Comparison of ENCODE assay signal across 7 mouse cellular contexts in genomic region chr2:178078166-178078717, GRCm38 (mm10). TPM values are rescaled to one million over a fixed set of nuclear protein-coding genes. Genes with fewer than 3 reads are reported as not detected.
DNase-seq lines count a peak whose midpoint lies in the region; ATAC-seq lines count a peak whose summit lies in the region.
"Not testable (repeated sequence)": the region's sequence is repeated elsewhere in the genome, so short reads cannot be mapped to it uniquely, and the experiment has no call there.

TSS of gene Zfp931 (minus strand) at chr2:178078476.

- H3K4me2 ChIP-seq in forebrain, embryonic 11.5 days (ENCODE audit: low read depth, low read length, severe bottlenecking), result peak within 1 kb of the TSS; percentile 35; the same call in 1 of the 2 replicates
- H3K4me2 ChIP-seq in heart, embryonic 12.5 days, result peak within 1 kb of the TSS; percentile 67
- H3K4me2 ChIP-seq in intestine, embryonic 16.5 days (ENCODE audit: low read depth, low read length), result peak within 1 kb of the TSS; percentile 38; the same call in 1 of the 2 replicates
- peak within 1 kb of the TSS; percentile 57 for H3K4me2 ChIP-seq in liver, embryonic 15.5 days
- peak within 1 kb of the TSS; percentile 50 for H3K4me2 ChIP-seq in midbrain, embryonic 16.5 days (ENCODE audit: low read length)

- H3K4me1 ChIP-seq in forebrain, embryonic 11.5 days (replicated peaks; ENCODE audit: control insufficient read depth, insufficient read depth, low read length); heart, embryonic 12.5 days (replicated peaks); intestine, embryonic 16.5 days (ENCODE audit: control insufficient read depth, insufficient read depth, low read length); liver, embryonic 15.5 days (replicated peaks); midbrain, embryonic 16.5 days (ENCODE audit: control insufficient read depth, insufficient read depth, low read length): not testable (repeated sequence)

- ATAC-seq in forebrain, embryonic 11.5 days (replicated peaks; ENCODE audit: low FRiP score); heart, embryonic 12.5 days (ENCODE audit: insufficient number of reproducible peaks, low FRiP score); intestine, embryonic 16.5 days; liver, embryonic 15.5 days (ENCODE audit: insufficient read depth); midbrain, embryonic 16.5 days: not testable (repeated sequence)

- not testable (repeated sequence) for H3K27me3 ChIP-seq in forebrain, embryonic 11.5 days (ENCODE audit: control insufficient read depth, insufficient read depth, low read length); heart, embryonic 12.5 days (replicated peaks); intestine, embryonic 16.5 days (replicated peaks; ENCODE audit: control insufficient read depth, insufficient read depth, low read length); liver, embryonic 15.5 days; midbrain, embryonic 16.5 days (ENCODE audit: control insufficient read depth, insufficient read depth, low read depth, low read length)

- H3K9me3 ChIP-seq in forebrain, embryonic 11.5 days (ENCODE audit: control insufficient read depth, low read length); heart, embryonic 12.5 days (replicated peaks); intestine, embryonic 16.5 days (ENCODE audit: control insufficient read depth, low read length); liver, embryonic 15.5 days (replicated peaks); midbrain, embryonic 16.5 days (replicated peaks; ENCODE audit: control insufficient read depth, low read length, poor library complexity, severe bottlenecking): not testable (repeated sequence)

- DNase-seq in adrenal gland, postnatal 36 days, result peak in 1 of 2 experiments; percentile 10
- not testable (repeated sequence) for DNase-seq in forebrain, embryonic 11.5 days (ENCODE audit: low spot score)
- DNase-seq in layer of hippocampus, postnatal 36 days, result peak; percentile 34 to 51

- not testable (repeated sequence) for H3K9ac ChIP-seq in forebrain, embryonic 11.5 days (ENCODE audit: low read length); liver, embryonic 15.5 days; midbrain, embryonic 16.5 days (ENCODE audit: low read depth, low read length)
- peak within 1 kb of the TSS; percentile 67 for H3K9ac ChIP-seq in heart, embryonic 12.5 days
- peak within 1 kb of the TSS; percentile 56 for H3K9ac ChIP-seq in intestine, embryonic 16.5 days (ENCODE audit: low read depth, low read length)

- peak within 1 kb of the TSS; percentile 32 for H3K4me3 ChIP-seq in forebrain, embryonic 11.5 days (ENCODE audit: low read depth, low read length)
- H3K4me3 ChIP-seq in heart, embryonic 12.5 days, result peak within 1 kb of the TSS; percentile 59
- H3K4me3 ChIP-seq in intestine, embryonic 16.5 days (ENCODE audit: low read length), result peak within 1 kb of the TSS; percentile 46
- H3K4me3 ChIP-seq in liver, embryonic 15.5 days (replicated peaks), result peak within 1 kb of the TSS; percentile 54
- H3K4me3 ChIP-seq in midbrain, embryonic 16.5 days (ENCODE audit: low read depth, low read length), result peak within 1 kb of the TSS; percentile 42

- 0% methylated on average over 4 of the region's 14 CpGs for WGBS in forebrain, embryonic 11.5 days
- under 1% methylated on average over 7 of the region's 14 CpGs for WGBS in heart, embryonic 12.5 days
- WGBS in intestine, embryonic 16.5 days, result 0% methylated on average over 2 of the region's 14 CpGs
- WGBS in liver, embryonic 15.5 days (ENCODE audit: insufficient replicate concordance), result 0% methylated on average over 7 of the region's 14 CpGs
- WGBS in midbrain, embryonic 16.5 days, result 0% methylated on average over 2 of the region's 14 CpGs

- not testable (repeated sequence) for H3K36me3 ChIP-seq in forebrain, embryonic 11.5 days (ENCODE audit: control insufficient read depth, insufficient read depth, low read length); heart, embryonic 12.5 days; intestine, embryonic 16.5 days (ENCODE audit: control insufficient read depth, insufficient read depth, low read length); liver, embryonic 15.5 days (replicated peaks); midbrain, embryonic 16.5 days (ENCODE audit: control insufficient read depth, insufficient read depth, low read length)

- H3K27ac ChIP-seq in forebrain, embryonic 11.5 days (ENCODE audit: low read depth, low read length); heart, embryonic 12.5 days (ENCODE audit: poor library complexity, severe bottlenecking); intestine, embryonic 16.5 days (ENCODE audit: low read length); liver, embryonic 15.5 days (replicated peaks); midbrain, embryonic 16.5 days (ENCODE audit: low read length): not testable (repeated sequence)

RNA-seq across cellular contexts. Expression of gene Zfp931, which starts in this region (rescaled TPM):
- 10 to 100 TPM; 23.4 to 34.6 TPM for total RNA-seq in adrenal gland, postnatal 36 days (2021)
- polyA plus RNA-seq in forebrain, embryonic 11.5 days (2014; fragmentation: Nextera tagmentation; extraction: Ambion mirVana), result 15.3 and 19.7 TPM in 2 replicates
- 12.2 and 14.4 TPM in 2 replicates for polyA plus RNA-seq in heart, embryonic 12.5 days (2016; fragmentation: Nextera tagmentation; extraction: Ambion mirVana)
- polyA plus RNA-seq in intestine, embryonic 16.5 days (2015; fragmentation: Nextera tagmentation; extraction: Ambion mirVana), result 15.1 and 16.2 TPM in 2 replicates
- total RNA-seq in layer of hippocampus, postnatal 36 days (2021), result 10 to 100 TPM; 26.9 to 30.4 TPM
- polyA plus RNA-seq in liver, embryonic 15.5 days (2015; fragmentation: Nextera tagmentation; extraction: Ambion mirVana), result 3.3 and 3.7 TPM in 2 replicates
- 13.9 and 15.3 TPM in 2 replicates for polyA plus RNA-seq in midbrain, embryonic 16.5 days (2015; fragmentation: Nextera tagmentation; extraction: Ambion mirVana)
